Mouse (Mus musculus): Measurements from ENCODE around the gene Mei1. TPM values are rescaled to one million over a fixed set of nuclear protein-coding genes. Genes with fewer than 3 reads are reported as not detected.

Mei1 gene
- polyA plus RNA-seq, 1 experiment from 2014 or later, result not detected

GRCm38 (mm10) chr15:82172648-82173047 lies 102.9 kb downstream of the Mei1 start:
- no peak for ATAC-seq
- TF ChIP-seq CTCF (IDR thresholded peaks at IDR 0.05; ENCODE audit: low read depth) (no peak), EP300 (IDR thresholded peaks at IDR 0.05; ENCODE audit: low read depth) (no peak)
- H3K27ac ChIP-seq (ENCODE audit: low read depth), result no peak overlapping the region
- DNase-seq, result no peak
- no peak overlapping the region for H3K9ac ChIP-seq (replicated peaks)
- 84% methylated on average over 8 of the region's 8 CpGs for WGBS (ENCODE audit: insufficient replicate concordance)
- peaks cover 63% of the 10 kb centered on the region for H3K36me3 ChIP-seq (replicated peaks; ENCODE audit: insufficient read depth, low read length)
- H3K9me3 ChIP-seq (ENCODE audit: low read length), result no peaks in the 10 kb centered on the region
- H3K27me3 ChIP-seq (ENCODE audit: insufficient read depth, low read length), result no peaks in the 10 kb centered on the region
- peaks cover 2% of the 10 kb centered on the region for H3K4me1 ChIP-seq (ENCODE audit: insufficient read depth)
- no peak overlapping the region for H3K4me2 ChIP-seq (ENCODE audit: low read depth, low read length)
- no peak overlapping the region for H3K4me3 ChIP-seq (ENCODE audit: low read depth, low read length)

GRCm38 (mm10) chr15:82175091-82175490 lies 105.3 kb downstream of the Mei1 start:
- TF ChIP-seq EP300 (IDR thresholded peaks at IDR 0.05; ENCODE audit: low read depth), result no peak
- TF ChIP-seq CTCF (IDR thresholded peaks at IDR 0.05; ENCODE audit: low read depth), result no peak
- H3K4me3 ChIP-seq (ENCODE audit: low read depth, low read length), result no peak overlapping the region
- no peaks in the 10 kb centered on the region for H3K27me3 ChIP-seq (ENCODE audit: insufficient read depth, low read length)
- no peaks in the 10 kb centered on the region for H3K4me1 ChIP-seq (ENCODE audit: insufficient read depth)
- no peak overlapping the region for H3K4me2 ChIP-seq (ENCODE audit: low read depth, low read length)
- no peak overlapping the region for H3K27ac ChIP-seq (ENCODE audit: low read depth)
- peaks cover 84% of the 10 kb centered on the region for H3K36me3 ChIP-seq (replicated peaks; ENCODE audit: insufficient read depth, low read length)
- no peaks in the 10 kb centered on the region for H3K9me3 ChIP-seq (ENCODE audit: low read length)
- DNase-seq (no peak), ATAC-seq (no peak)
- H3K9ac ChIP-seq (replicated peaks), result no peak overlapping the region
- WGBS (ENCODE audit: insufficient replicate concordance), result 91% methylated on average over 9 of the region's 9 CpGs

Other genes starting within 250 kb of the Mei1 start
- 10.9 and 12.3 TPM in 2 replicates for gene Tob2, start 211.2 kb upstream of the Mei1 start, polyA plus RNA-seq (2015; fragmentation: Nextera tagmentation; extraction: Ambion mirVana)
- gene Phf5a, start 198.1 kb upstream of the Mei1 start, polyA plus RNA-seq (2015; fragmentation: Nextera tagmentation; extraction: Ambion mirVana), result 61.5 and 63.0 TPM in 2 replicates
- 86.7 and 87.0 TPM in 2 replicates for gene Aco2, start 197.7 kb upstream of the Mei1 start, polyA plus RNA-seq (2015; fragmentation: Nextera tagmentation; extraction: Ambion mirVana)
- 57.0 and 57.3 TPM in 2 replicates for gene Polr3h, start 143.8 kb upstream of the Mei1 start, polyA plus RNA-seq (2015; fragmentation: Nextera tagmentation; extraction: Ambion mirVana)
- gene Csdc2, start 133.2 kb upstream of the Mei1 start, polyA plus RNA-seq (2015; fragmentation: Nextera tagmentation; extraction: Ambion mirVana), result 0.52 and 0.59 TPM in 2 replicates
- gene Pmm1, start 109.1 kb upstream of the Mei1 start, polyA plus RNA-seq (2015; fragmentation: Nextera tagmentation; extraction: Ambion mirVana), result 9.8 and 10.1 TPM in 2 replicates
- gene 1700029P11Rik, start 89.5 kb upstream of the Mei1 start, polyA plus RNA-seq (2015; fragmentation: Nextera tagmentation; extraction: Ambion mirVana), result not detected in 2 replicates
- 25.7 and 27.8 TPM in 2 replicates for gene Xrcc6, start 82.2 kb upstream of the Mei1 start, polyA plus RNA-seq (2015; fragmentation: Nextera tagmentation; extraction: Ambion mirVana)
- gene Desi1, start 36.1 kb upstream of the Mei1 start, polyA plus RNA-seq (2015; fragmentation: Nextera tagmentation; extraction: Ambion mirVana), result 14.6 and 15.0 TPM in 2 replicates
- 84.6 and 92.1 TPM in 2 replicates for gene Snu13, start 22.4 kb upstream of the Mei1 start, polyA plus RNA-seq (2015; fragmentation: Nextera tagmentation; extraction: Ambion mirVana)
- not detected in 2 replicates for gene 4930407I10Rik, start 10.8 kb upstream of the Mei1 start, polyA plus RNA-seq (2015; fragmentation: Nextera tagmentation; extraction: Ambion mirVana)
- gene Ccdc134, start 57.9 kb downstream of the Mei1 start, polyA plus RNA-seq (2015; fragmentation: Nextera tagmentation; extraction: Ambion mirVana), result 3.6 and 4.0 TPM in 2 replicates
- 30.3 and 33.6 TPM in 2 replicates for gene Srebf2, start 77.2 kb downstream of the Mei1 start, polyA plus RNA-seq (2015; fragmentation: Nextera tagmentation; extraction: Ambion mirVana)
- 0.08 and 0.13 TPM in 2 replicates for gene Shisa8, start 142.8 kb downstream of the Mei1 start, polyA plus RNA-seq (2015; fragmentation: Nextera tagmentation; extraction: Ambion mirVana)
- gene Tnfrsf13c, start 154.4 kb downstream of the Mei1 start, polyA plus RNA-seq (2015; fragmentation: Nextera tagmentation; extraction: Ambion mirVana), result 2.0 and 2.3 TPM in 2 replicates
- 27.8 and 30.7 TPM in 2 replicates for gene Cenpm, start 174.8 kb downstream of the Mei1 start, polyA plus RNA-seq (2015; fragmentation: Nextera tagmentation; extraction: Ambion mirVana)
- not detected in 2 replicates for gene 1500009C09Rik, start 182.4 kb downstream of the Mei1 start, polyA plus RNA-seq (2015; fragmentation: Nextera tagmentation; extraction: Ambion mirVana)
- gene Sept3, start 204.9 kb downstream of the Mei1 start, polyA plus RNA-seq (2015; fragmentation: Nextera tagmentation; extraction: Ambion mirVana), result 0.06 and 0.07 TPM in 2 replicates
- 0.07 and 0.09 TPM in 2 replicates for gene Wbp2nl, start 229.0 kb downstream of the Mei1 start, polyA plus RNA-seq (2015; fragmentation: Nextera tagmentation; extraction: Ambion mirVana)